Mouse (Mus musculus) telencephalon, adult 2 months (tissue): ENCODE results near the gene Nav1.

Experiments used
- DNase-seq: peaks from one replicate; pipeline ENCODE4 v3.0.0-alpha.2; 2011; ENCODE audit warnings: low read depth, low spot score

The Nav1 gene

GRCm38 (mm10) chr1:135583081-135583677 is 23.9 kb downstream of the Nav1 start:
- peak; percentile 79 for DNase-seq

DNA sequence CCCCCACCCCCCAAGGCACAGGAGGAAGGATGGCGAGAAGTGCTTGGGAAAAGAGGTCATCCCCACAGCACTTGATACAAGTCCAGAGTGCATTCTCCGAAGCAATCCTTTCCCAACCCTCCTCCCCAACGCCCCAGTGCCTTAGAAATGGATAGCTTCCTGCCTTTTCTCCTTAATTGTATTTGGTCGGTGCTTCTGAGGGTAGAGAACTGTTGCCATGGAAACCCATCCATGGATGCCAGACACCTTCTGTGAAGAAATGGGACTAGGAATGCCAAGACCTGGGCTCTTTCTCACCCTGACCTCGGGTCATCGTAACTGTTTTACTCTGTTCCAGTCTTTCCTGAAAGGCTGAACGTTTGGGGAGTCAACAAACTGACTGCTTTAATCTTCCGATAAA is 26.1 kb downstream of the Nav1 start:
- DNase-seq: no peak

DNA sequence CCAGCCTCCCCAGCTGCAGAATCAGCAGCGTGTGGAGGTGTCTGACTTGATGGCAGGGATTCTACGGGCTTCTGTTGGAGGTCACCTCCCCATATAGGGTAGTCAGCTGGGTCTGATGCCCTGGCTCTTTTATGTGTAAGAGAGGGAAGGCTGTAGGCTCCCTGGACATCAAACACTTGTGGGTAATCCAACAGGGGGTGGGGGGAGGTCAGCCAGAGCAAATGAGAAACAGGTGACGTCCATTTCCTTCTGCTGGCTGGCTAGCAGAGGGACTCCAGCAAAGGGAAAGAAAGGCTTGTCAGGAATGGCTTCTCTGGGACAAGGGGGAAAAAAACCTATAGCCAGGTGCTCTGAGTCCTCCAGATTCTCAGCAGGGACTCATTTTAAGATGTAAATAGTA is 28.0 kb downstream of the Nav1 start:
- no peak for DNase-seq

GRCm38 (mm10) chr1:135577793-135578192 is 29.3 kb downstream of the Nav1 start:
- no peak for DNase-seq

DNA sequence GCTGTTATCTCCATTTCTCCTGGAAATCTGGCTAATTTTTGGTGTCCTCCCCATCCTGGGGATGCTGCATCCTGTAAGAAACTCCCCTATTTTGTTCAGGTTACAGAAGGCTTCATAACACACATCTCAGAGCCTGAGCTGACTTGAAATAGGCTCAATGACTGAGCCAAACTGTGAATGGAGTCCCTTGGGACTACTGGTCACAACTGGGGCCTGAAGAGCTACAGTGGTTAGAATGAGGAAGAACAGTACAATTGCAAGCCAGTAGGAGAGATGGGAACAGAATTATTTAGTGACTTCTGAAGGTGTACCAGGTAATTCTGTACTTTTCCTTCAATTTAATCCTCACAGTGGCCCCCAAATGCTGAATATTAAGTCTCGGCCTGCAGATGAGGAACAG is 31.7 kb downstream of the Nav1 start:
- no peak for DNase-seq

- DNase-seq: no peak
These were observed 32.5 kb downstream of the Nav1 start for GRCm38 (mm10) chr1:135574451-135575208.

- DNase-seq: no peak
These were observed 34.8 kb downstream of the Nav1 start for GRCm38 (mm10) chr1:135572139-135572892.

- no peak for DNase-seq
These were observed 39.0 kb downstream of the Nav1 start for GRCm38 (mm10) chr1:135568087-135568486.

DNA sequence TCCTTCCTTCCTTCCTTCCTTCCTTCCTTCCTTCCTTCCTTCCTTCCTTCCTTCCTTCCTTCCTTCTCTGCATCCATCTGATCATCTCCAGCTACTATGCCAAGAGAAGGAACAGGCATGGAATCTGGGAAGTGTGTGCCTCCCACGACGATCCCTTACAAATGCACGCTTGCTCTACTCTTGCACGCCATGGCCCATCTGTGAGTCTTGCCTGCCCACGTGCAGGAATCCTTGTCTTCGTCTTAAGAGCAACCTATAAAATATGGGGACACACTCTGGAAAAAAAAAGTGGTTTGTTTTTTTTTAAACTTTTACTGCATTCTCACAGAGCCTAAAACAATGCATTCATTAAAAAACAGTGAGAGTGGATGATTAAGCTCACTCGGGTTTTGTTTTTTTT is 40.5 kb downstream of the Nav1 start:
- DNase-seq: peak; percentile 91

- DNase-seq: no peak
These were observed 41.3 kb downstream of the Nav1 start for GRCm38 (mm10) chr1:135565775-135566174.

- no peak for DNase-seq
These were observed 42.2 kb downstream of the Nav1 start for GRCm38 (mm10) chr1:135564660-135565519.

DNA sequence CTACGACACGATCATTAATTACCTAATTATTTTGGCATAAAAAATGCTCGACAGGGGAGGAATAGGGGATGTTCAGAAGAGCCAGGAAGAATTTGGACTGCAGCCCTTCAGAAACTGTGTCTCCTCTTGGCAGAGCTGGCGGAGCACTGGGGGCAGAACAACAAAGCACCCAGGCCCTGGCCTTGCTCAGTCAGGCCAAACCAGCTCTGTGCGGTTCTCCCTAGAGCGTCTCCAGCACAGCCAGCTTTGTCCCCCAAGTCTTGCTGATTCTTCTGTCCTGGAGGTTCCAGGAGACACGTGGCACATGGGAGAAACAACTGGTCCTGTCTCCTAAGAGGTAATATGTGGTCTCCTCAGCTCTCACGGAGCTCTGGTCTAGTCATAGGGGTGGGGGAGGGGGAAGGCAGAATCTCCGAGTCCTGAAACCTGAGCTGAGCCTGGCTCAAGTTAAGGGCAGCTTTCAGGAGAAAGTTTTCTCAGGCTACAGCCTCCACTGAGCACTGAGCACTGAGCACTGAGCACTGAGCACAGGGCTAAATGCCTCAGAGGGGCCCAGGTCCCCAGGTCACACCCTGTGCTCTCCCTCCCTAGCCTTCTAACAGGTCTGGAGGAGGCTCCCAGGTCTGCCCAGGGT is 43.2 kb downstream of the Nav1 start:
- no peak for DNase-seq

- DNase-seq: no peak
These were observed 44.0 kb downstream of the Nav1 start for GRCm38 (mm10) chr1:135562982-135563650.

DNA sequence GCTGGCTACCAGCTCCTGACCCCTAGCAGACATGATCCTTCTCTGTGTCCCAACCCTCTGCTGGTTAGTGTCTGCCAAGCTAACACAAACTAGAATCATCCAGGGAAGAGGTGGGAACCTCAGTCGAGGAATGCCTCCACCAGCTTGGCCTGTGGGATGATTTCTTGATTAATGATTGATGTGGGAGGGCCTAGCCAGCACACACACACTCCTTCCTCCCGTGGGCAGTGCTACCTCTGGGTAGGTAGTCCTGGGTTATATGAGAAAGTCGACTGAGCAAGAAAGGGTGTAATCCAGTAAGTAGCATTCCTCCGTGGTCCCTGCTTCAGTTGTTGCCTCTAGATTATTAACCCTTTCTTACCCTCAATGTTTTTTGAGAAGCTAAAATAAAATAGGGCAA is 45.0 kb downstream of the Nav1 start:
- DNase-seq: no peak

DNA sequence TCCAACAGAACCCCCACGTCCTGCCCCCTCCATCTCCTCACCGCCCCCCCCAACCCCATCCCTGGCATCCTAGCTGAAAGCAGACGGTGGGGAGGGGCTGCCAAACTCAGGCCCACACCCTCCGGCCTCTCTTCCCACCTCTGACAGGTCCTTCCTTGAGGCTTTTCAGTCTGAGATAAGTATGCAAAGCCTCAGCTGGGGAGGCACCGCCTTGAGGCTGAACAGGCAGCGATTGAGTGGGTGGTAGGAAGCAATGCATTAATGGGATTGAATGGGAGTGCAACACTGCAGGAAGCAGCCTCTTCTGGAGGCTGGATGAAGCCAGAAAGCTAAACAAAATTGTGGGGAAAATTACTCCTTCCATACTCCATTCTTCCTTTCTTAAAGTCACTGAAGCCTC is 45.8 kb downstream of the Nav1 start:
- DNase-seq: no peak

- DNase-seq: no peak
These were observed 49.1 kb downstream of the Nav1 start for GRCm38 (mm10) chr1:135557976-135558375.

DNA sequence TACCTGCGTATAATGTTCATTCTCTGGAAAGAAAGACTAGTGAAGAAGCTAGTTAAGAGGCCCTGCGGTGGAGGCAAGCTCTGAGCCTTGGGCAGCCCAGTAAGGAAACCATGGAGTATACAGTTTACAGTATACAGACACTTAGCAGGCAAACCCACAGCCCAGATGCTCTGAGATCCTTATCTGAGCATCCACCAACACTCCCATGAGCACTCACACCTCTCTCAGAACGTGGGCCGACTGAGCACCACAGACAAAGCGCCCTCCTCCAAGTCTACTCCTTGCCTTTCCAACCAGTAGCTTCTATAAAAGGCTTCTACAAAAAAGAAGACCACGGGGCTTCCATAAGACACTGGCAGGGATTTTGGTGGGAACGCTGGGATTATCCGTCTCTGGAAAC is 51.2 kb downstream of the Nav1 start:
- DNase-seq: peak; percentile 87

- DNase-seq: no peak
These were observed 52.3 kb downstream of the Nav1 start for GRCm38 (mm10) chr1:135554632-135555260.

GRCm38 (mm10) chr1:135553615-135554014 is 53.5 kb downstream of the Nav1 start:
- DNase-seq: no peak

DNA sequence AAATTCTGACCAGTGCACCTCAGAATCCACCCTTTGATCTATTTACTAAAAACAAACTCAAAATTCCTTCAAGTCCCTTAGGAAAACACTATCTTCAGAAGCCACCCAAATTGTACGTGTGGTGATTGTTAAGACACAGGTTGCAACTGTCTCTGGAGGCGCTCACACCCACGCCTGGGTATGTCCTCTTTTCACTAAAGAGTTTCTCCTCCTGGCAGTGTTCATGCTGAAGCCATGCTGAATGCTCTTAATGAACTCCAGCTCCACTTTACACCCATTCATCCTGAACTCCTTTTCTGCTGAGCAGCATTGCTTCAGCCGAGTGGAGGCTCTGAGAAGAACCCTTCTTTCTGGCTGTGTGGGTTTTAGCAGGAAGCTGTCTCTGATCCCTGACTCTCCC is 53.9 kb downstream of the Nav1 start:
- peak; percentile 28 for DNase-seq
